Mouse (Mus musculus) kidney, postnatal 0 days (tissue): ENCODE data around the gene Cdca8. TPM values are rescaled to one million over a fixed set of nuclear protein-coding genes. Genes with fewer than 3 reads are reported as not detected.

Experiments
- ATAC-seq: fragments of 200-750 bp; cut with Nextera tagmentation; replicated peaks from 2 replicates; pipeline ENCODE4 v1.8.0; 2017; ENCODE audit warnings: low read depth, moderate number of reproducible peaks, moderate TSS enrichment, moderate library complexity; ENCODE audit not compliant: low FRiP score
- DNase-seq: peaks from one replicate; pipeline ENCODE4 v3.0.0-alpha.2; 2016; ENCODE audit warnings: low spot score
- H3K27ac ChIP-seq: fragments of 300-500 bp; sonication (generic); 2 replicates; pipeline ENCODE4 v1.5.1; 2014; ENCODE audit warnings: mild to moderate bottlenecking
- H3K27me3 ChIP-seq: fragments of 300-500 bp; sonication (generic); 2 replicates; pipeline ENCODE4 v1.6.1; 2014; ENCODE audit warnings: low read length, mixed read lengths; ENCODE audit not compliant: insufficient read depth
- H3K36me3 ChIP-seq: fragments of 300-500 bp; sonication (generic); 2 replicates; pipeline ENCODE4 v1.6.1; 2014; ENCODE audit warnings: low read length, mixed read lengths; ENCODE audit not compliant: insufficient read depth
- H3K4me1 ChIP-seq: fragments of 300-500 bp; sonication (generic); replicated peaks from 2 replicates; pipeline ENCODE4 v1.6.1; 2014; ENCODE audit warnings: antibody characterized with exemption, low read length, mixed read lengths; ENCODE audit not compliant: insufficient read depth
- H3K4me2 ChIP-seq: fragments of 300-500 bp; sonication (generic); 2 replicates; pipeline ENCODE4 v1.6.1; 2014; ENCODE audit warnings: mild to moderate bottlenecking, low read length, moderate library complexity, mixed read lengths
- H3K4me3 ChIP-seq: fragments of 300-500 bp; sonication (generic); replicated peaks from 2 replicates; pipeline ENCODE4 v1.5.1; 2014; ENCODE audit warnings: low read depth, low read length
- H3K9ac ChIP-seq: fragments of 300-500 bp; sonication (generic); 2 replicates; pipeline ENCODE4 v1.6.1; 2014; ENCODE audit warnings: low read depth, low read length
- H3K9me3 ChIP-seq: fragments of 300-500 bp; sonication (generic); replicated peaks from 2 replicates; pipeline ENCODE4 v1.6.1; 2016; ENCODE audit warnings: low read length, inconsistent platforms, mixed read lengths
- CTCF ChIP-seq: IDR thresholded peaks from 2 replicates; pipeline ENCODE4 v1.5.1; 2016; ENCODE audit warnings: antibody characterized with exemption, low read depth, mild to moderate bottlenecking, moderate library complexity
- WGBS: fragments of 180-500 bp; shearing (Covaris S2); extraction: QIAGEN DNeasy Blood & Tissue Kit; methylation state at CpG from one replicate; pipeline ENCODE4 v1.1.7; 2014; 5-methylcytosine and 5-hydroxymethylcytosine counted together
- polyA plus RNA-seq: library from polyadenylated mRNA; unstranded; fragments of >200 nt; fragmentation: Nextera tagmentation; extraction: Ambion mirVana; gene quantifications from 2 replicates; pipeline ENCODE4 v1.2.1, GENCODE M21; 2015

Gene Cdca8
- polyA plus RNA-seq, 1 experiment from 2014 or later, result 42.8 TPM

DNA sequence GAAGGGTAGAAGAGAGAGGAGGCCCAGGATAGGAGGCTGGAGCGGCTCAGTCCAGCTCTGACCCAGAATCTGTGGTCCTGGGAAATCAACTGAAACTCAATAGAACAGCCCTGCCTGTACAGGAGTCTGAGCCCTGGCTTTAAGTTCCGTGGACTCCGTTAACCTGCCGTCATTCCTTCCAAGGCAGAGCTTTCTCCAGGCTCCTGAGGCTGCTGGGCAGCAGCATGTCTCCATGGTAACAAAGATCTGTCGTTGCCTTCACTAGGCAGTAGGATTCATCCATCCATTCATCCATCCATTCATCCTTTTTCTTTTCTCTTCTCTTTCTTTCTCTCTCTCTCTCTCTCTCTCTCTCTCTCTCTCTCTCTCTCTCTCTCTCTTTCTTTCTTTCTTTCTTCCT lies 31.6 kb upstream of the Cdca8 start:
- 39% methylated on average over 5 of the region's 5 CpGs for WGBS
- ATAC-seq, result no peak
- no peaks in the 10 kb centered on the region for H3K9me3 ChIP-seq
- H3K27ac ChIP-seq, result no peak overlapping the region
- H3K4me3 ChIP-seq, result no peak overlapping the region
- no peak overlapping the region for H3K4me2 ChIP-seq
- no peak for TF ChIP-seq CTCF
- no peaks in the 10 kb centered on the region for H3K27me3 ChIP-seq
- no peaks in the 10 kb centered on the region for H3K4me1 ChIP-seq
- H3K9ac ChIP-seq, result no peak overlapping the region
- H3K36me3 ChIP-seq, result no peaks in the 10 kb centered on the region
- DNase-seq, result no peak

DNA sequence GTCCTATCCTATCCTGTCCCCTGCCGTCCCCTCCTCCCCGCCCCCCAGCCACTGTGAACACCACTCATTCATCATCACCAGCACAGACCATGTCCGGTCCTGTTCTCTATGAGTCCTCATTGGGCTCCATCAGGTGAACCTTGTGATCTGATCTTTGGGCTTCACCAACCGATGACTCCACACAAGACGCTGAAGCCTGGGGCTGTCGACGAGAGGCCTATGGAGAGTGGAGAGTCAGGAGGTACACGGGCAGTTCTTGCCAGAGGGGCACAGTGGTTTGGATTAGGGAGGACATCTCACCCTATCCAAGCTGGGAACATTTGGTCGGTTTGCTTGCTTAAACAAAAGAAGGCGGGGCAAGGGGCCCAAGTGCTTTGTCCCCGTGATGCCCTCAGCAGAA lies 31.1 kb upstream of the Cdca8 start:
- no peak for TF ChIP-seq CTCF
- DNase-seq (no peak), ATAC-seq (no peak)
- Histone ChIP-seq H3K27me3 (no peaks in the 10 kb centered on the region), H3K9me3 (no peaks in the 10 kb centered on the region), H3K4me2 (no peak overlapping the region), H3K9ac (no peak overlapping the region), H3K36me3 (no peaks in the 10 kb centered on the region), H3K27ac (no peak overlapping the region), H3K4me3 (no peak overlapping the region), H3K4me1 (no peaks in the 10 kb centered on the region)
- WGBS, result 66% methylated on average over 11 of the region's 11 CpGs

DNA sequence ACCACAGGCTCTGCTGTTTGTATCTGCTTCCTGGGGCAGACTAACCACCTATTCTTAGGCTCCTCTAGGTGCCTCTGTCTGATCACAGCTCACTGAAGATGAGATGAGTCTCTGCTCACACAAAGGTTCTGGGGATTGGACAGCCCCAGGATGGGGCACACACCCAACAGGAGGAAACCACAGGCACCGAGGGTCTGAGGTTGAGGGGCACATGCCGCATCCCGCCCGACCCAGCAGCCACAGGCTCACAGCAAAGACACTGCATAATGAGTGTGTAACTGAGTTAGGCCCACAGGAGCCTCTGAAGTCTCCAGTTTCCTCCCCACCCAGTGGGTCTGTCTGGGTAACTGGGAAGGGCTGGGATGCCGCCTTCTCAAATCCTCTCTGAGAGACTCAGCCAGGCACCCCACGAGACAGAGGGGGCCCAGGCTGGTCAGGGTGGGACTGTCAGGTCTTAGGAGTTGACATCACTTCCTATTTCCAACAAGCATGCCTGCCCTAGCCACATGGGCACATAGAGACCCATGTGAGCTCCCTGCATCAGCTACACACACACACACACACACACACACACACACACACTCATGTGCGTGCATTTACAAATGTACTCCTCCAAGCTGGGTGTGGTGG lies 30.2 kb upstream of the Cdca8 start:
- Histone ChIP-seq H3K4me2 (no peak overlapping the region), H3K27me3 (no peaks in the 10 kb centered on the region), H3K27ac (no peak overlapping the region), H3K9ac (no peak overlapping the region), H3K36me3 (no peaks in the 10 kb centered on the region), H3K4me3 (no peak overlapping the region), H3K9me3 (no peaks in the 10 kb centered on the region), H3K4me1 (no peaks in the 10 kb centered on the region)
- TF ChIP-seq CTCF, result no peak
- ATAC-seq (no peak), DNase-seq (no peak)
- 74% methylated on average over 7 of the region's 7 CpGs for WGBS

DNA sequence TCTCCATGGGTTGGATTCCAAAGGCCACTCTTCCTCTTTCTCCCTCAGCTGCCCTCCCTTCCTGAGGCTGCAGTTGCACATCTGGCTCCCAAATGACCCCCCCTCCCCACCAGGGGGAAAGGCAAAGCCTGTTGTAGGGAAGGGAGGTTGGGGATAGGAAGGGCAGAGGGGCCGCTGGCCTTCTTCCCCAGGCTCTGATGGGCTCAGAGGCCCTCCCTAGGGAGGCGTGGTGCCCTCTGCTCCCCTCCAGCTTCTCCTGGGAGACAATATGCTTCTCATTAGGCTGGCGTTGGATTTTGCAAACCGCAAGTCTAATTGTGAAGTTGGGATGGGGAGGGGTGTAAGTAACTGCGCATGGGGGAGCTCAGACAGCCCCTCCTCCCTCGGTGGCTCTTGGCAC lies 29.6 kb upstream of the Cdca8 start:
- no peak for DNase-seq
- H3K27ac ChIP-seq, result no peak overlapping the region
- no peak overlapping the region for H3K4me2 ChIP-seq
- H3K4me1 ChIP-seq, result no peaks in the 10 kb centered on the region
- H3K27me3 ChIP-seq, result no peaks in the 10 kb centered on the region
- no peak overlapping the region for H3K4me3 ChIP-seq
- no peak overlapping the region for H3K9ac ChIP-seq
- no peak for ATAC-seq
- no peak for TF ChIP-seq CTCF
- H3K36me3 ChIP-seq, result no peaks in the 10 kb centered on the region
- no peaks in the 10 kb centered on the region for H3K9me3 ChIP-seq
- 65% methylated on average over 6 of the region's 6 CpGs for WGBS

DNA sequence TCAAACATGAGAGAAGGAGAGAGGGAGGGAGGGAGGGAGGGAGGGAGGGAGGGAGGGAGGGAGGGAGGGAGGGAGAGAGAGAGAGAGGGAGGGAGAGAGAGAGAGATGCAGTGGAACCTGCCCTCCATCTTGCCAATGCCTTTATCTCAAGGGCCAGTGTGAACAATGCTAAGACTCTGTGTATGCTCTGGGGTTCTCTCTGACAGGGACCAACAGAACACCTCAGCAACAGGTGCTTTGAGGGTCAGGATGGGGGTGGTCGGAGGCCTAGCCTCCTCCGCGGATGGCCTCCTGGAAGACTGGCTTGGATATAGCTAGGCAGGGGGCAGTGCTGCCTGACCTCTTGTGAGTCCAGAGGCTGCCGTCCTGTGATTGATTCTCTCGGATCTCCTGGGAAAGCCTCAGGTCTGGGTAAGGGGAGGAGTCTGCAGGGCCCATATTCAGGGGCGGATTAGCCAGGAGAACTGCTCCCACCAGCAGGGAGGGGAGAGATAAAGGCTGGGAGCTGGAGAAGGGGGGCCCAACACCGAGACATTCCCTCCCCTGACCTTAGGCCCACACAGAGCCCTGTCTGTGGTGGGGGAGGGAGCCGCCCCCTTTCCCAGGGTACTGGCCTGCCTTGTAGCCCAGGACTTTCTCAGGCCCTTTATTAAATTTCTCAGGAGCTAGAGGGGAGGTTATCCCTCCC lies 25.9 kb upstream of the Cdca8 start:
- H3K27ac ChIP-seq, result no peak overlapping the region
- H3K9ac ChIP-seq, result no peak overlapping the region
- no peak overlapping the region for H3K4me2 ChIP-seq
- WGBS, result 16% methylated on average over 8 of the region's 8 CpGs
- no peaks in the 10 kb centered on the region for H3K36me3 ChIP-seq
- H3K9me3 ChIP-seq, result no peaks in the 10 kb centered on the region
- ATAC-seq (no peak; the same call in 1 of the 2 replicates), DNase-seq (no peak)
- H3K4me3 ChIP-seq, result no peak overlapping the region
- H3K27me3 ChIP-seq, result no peaks in the 10 kb centered on the region
- no peaks in the 10 kb centered on the region for H3K4me1 ChIP-seq
- TF ChIP-seq CTCF, result no peak

DNA sequence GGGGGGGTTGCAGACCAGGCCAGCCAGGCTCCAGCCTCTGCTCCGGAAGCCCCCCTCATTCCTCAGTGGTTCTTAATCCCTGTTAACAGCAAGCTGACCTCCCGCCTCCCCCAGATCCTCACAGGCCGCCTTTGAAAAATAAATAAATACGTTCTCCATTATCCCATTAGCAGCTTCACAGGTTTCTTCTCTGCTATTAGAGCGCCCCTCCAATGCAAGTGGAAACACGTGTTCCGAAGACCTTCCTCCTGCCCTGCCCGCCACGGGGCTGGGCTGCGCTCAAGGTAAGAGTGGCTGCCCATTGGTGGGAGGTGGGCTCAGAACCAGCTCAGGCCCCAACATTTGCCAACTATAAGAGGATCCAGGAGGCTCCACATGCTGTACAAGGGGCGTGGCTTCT lies 23.5 kb upstream of the Cdca8 start:
- Histone ChIP-seq H3K4me3 (no peak overlapping the region), H3K36me3 (no peaks in the 10 kb centered on the region), H3K4me2 (no peak overlapping the region), H3K27me3 (no peaks in the 10 kb centered on the region), H3K4me1 (peaks cover 5% of the 10 kb centered on the region; the same call in 1 of the 2 replicates), H3K9me3 (no peaks in the 10 kb centered on the region), H3K9ac (no peak overlapping the region), H3K27ac (no peak overlapping the region)
- 43% methylated on average over 11 of the region's 11 CpGs for WGBS
- DNase-seq, result no peak
- no peak for TF ChIP-seq CTCF
- no peak for ATAC-seq

DNA sequence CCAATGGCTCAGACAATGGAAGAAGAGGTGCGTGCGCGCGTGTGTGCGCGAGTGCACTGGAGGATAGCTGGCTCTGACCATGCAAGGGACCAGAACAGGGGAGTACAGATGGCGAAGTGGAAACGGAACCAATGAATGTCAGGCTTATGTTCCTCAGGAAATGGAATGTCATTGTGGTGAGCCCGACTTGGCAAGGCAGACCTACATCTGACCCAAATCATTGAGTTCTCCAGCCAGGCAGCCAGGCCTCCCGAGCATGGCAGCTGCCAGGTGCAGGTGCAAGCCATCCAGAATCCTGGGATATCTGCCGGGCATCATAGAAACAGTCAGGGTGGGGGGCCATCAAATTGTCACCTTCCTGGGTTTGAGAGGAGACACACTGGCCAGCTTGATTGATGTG lies 21.8 kb upstream of the Cdca8 start:
- no peak for ATAC-seq
- no peak overlapping the region for H3K9ac ChIP-seq
- H3K4me2 ChIP-seq, result no peak overlapping the region
- no peak overlapping the region for H3K4me3 ChIP-seq
- no peak overlapping the region for H3K27ac ChIP-seq
- no peaks in the 10 kb centered on the region for H3K27me3 ChIP-seq
- peaks cover 5% of the 10 kb centered on the region; the same call in 1 of the 2 replicates for H3K4me1 ChIP-seq
- WGBS, result 77% methylated on average over 11 of the region's 11 CpGs
- H3K36me3 ChIP-seq, result no peaks in the 10 kb centered on the region
- no peak for DNase-seq
- H3K9me3 ChIP-seq, result no peaks in the 10 kb centered on the region
- no peak for TF ChIP-seq CTCF
